Mouse (Mus musculus) heart, adult 18-20 months (tissue): ENCODE data around the gene Twf2. TPM values are rescaled to one million over a fixed set of nuclear protein-coding genes. Genes with fewer than 3 reads are reported as not detected.

Experiments used
- DNase-seq, 2 experiments: peaks; one replicate each; pipeline ENCODE4 v3.0.0; 2021 to 2022; ENCODE audit warnings: mixed read lengths in 1 of 2
- microRNA-seq, 2 experiments: library from miRNA; unstranded; fragments of <30 nt; microRNA quantifications; one replicate each; pipeline ENCODE4 v1.2.0; 2022
- total RNA-seq, 2 experiments: library from RNA; stranded (reverse); gene quantifications; 2 replicates each; pipeline ENCODE4 v1.2.3; 2021

Twf2 gene
- total RNA-seq, 2 experiments from 2014 or later: 229 to 242 TPM

- DNase-seq: no peak
Measured at GRCm38 (mm10) chr9:106237401-106237800, 34.5 kb downstream of the Twf2 start.

- peak in 1 of 2 experiments; percentile 9 for DNase-seq
Measured at GRCm38 (mm10) chr9:106237878-106238277, 35.0 kb downstream of the Twf2 start.

GRCm38 (mm10) chr9:106241541-106242164 is 38.7 kb downstream of the Twf2 start:
- no peak for DNase-seq

- DNase-seq: peak; percentile 53 to 73
Measured at GRCm38 (mm10) chr9:106242813-106243488, 40.0 kb downstream of the Twf2 start.

GRCm38 (mm10) chr9:106249550-106249949 is 46.6 kb downstream of the Twf2 start:
- DNase-seq: no peak

GRCm38 (mm10) chr9:106250245-106250644 is 47.3 kb downstream of the Twf2 start:
- peak; percentile 36 to 44 for DNase-seq

GRCm38 (mm10) chr9:106251066-106251465 is 48.2 kb downstream of the Twf2 start:
- DNase-seq: no peak

GRCm38 (mm10) chr9:106254001-106254400 is 51.1 kb downstream of the Twf2 start:
- no peak for DNase-seq

GRCm38 (mm10) chr9:106258412-106258811 is 55.5 kb downstream of the Twf2 start:
- DNase-seq: no peak

- DNase-seq: no peak
Measured at GRCm38 (mm10) chr9:106258990-106259389, 56.1 kb downstream of the Twf2 start.

- no peak for DNase-seq
Measured at GRCm38 (mm10) chr9:106261058-106261457, 58.1 kb downstream of the Twf2 start.

- no peak for DNase-seq
Measured at GRCm38 (mm10) chr9:106261491-106261890, 58.6 kb downstream of the Twf2 start.

GRCm38 (mm10) chr9:106262075-106262474 is 59.2 kb downstream of the Twf2 start:
- no peak for DNase-seq

- no peak for DNase-seq
Measured at GRCm38 (mm10) chr9:106263381-106263924, 60.5 kb downstream of the Twf2 start.

Small RNA genes within 50 kb of the gene (microRNA-seq; reads per million reads assigned to microRNA genes)
- gene Mir135a-1: 0 to 0.54 reads per million in 2 experiments
- 79,413 to 87,250 reads per million in 2 experiments for gene Mirlet7g

Other genes with a start within 250 kb of the Twf2 start
- gene Col6a5, start 242.5 kb upstream of the Twf2 start, total RNA-seq: under 1 TPM; 0.12 to 0.59 TPM
- gene Col6a4, start 106.3 kb upstream of the Twf2 start, total RNA-seq: under 1 TPM in 1 of 2 experiments, not detected in 1; 0.15 TPM
- 1 to 10 TPM; 2.5 to 2.9 TPM for gene Glyctk, start 45.0 kb upstream of the Twf2 start, total RNA-seq
- 10 to 100 TPM; 38.2 to 39.5 TPM for gene Wdr82, start 32.2 kb upstream of the Twf2 start, total RNA-seq
- 10 to 100 TPM; 11.8 to 15.0 TPM for gene Ppm1m, start 3.4 kb upstream of the Twf2 start, total RNA-seq
- gene Tlr9, start 19.5 kb downstream of the Twf2 start, total RNA-seq: 1 to 10 TPM in 1 of 2 experiments, under 1 TPM in 1; 0.45 to 1.3 TPM
- gene Alas1, start 45.5 kb downstream of the Twf2 start, total RNA-seq: 100 to 1,000 TPM; 345 to 482 TPM
- 1 to 10 TPM; 4.0 to 4.2 TPM for gene Poc1a, start 78.0 kb downstream of the Twf2 start, total RNA-seq
- gene Dusp7, start 165.5 kb downstream of the Twf2 start, total RNA-seq: 10 to 100 TPM; 45.5 to 46.2 TPM
- 100 to 1,000 TPM; 272 to 273 TPM for gene Rpl29, start 226.3 kb downstream of the Twf2 start, total RNA-seq
- gene Acy1, start 235.2 kb downstream of the Twf2 start, total RNA-seq: 10 to 100 TPM; 26.1 to 26.8 TPM
- gene Abhd14b, start 244.4 kb downstream of the Twf2 start, total RNA-seq: 1 to 10 TPM; 8.5 to 8.6 TPM
- 10 to 100 TPM; 19.0 to 19.6 TPM for gene Abhd14a, start 244.6 kb downstream of the Twf2 start, total RNA-seq